Mouse (Mus musculus) liver, postnatal 0 days (tissue): ENCODE results near the gene Zswim3. TPM values are rescaled to one million over a fixed set of nuclear protein-coding genes. Genes with fewer than 3 reads are reported as not detected.
"Not testable (repeated sequence)": the region's sequence is repeated elsewhere in the genome, so short reads cannot be mapped to it uniquely, and the experiment has no call there.

Experiments
- ATAC-seq: fragments of 200-750 bp; cut with Nextera tagmentation; 2 replicates; pipeline ENCODE4 v1.8.0; 2017; ENCODE audit warnings: mild to moderate bottlenecking, moderate library complexity
- DNase-seq: peaks from one replicate; pipeline ENCODE4 v3.0.0-alpha.2; 2016
- H3K27ac ChIP-seq: fragments of 300-500 bp; sonication (generic); 2 replicates; pipeline ENCODE4 v1.5.1; 2014; ENCODE audit warnings: antibody characterized with exemption, moderate library complexity, mild to moderate bottlenecking, low read depth
- H3K27me3 ChIP-seq: fragments of 300-500 bp; sonication (generic); 2 replicates; pipeline ENCODE4 v1.6.1; 2014; ENCODE audit warnings: low read length, control low read depth, mixed read lengths; ENCODE audit not compliant: insufficient read depth
- H3K36me3 ChIP-seq: fragments of 300-500 bp; sonication (generic); replicated peaks from 2 replicates; pipeline ENCODE4 v1.6.1; 2014; ENCODE audit warnings: mild to moderate bottlenecking, control low read depth, low read length, moderate library complexity, mixed read lengths; ENCODE audit not compliant: insufficient read depth
- H3K4me1 ChIP-seq: fragments of 300-500 bp; sonication (generic); 2 replicates; pipeline ENCODE4 v1.6.1; 2014; ENCODE audit warnings: antibody characterized with exemption, mild to moderate bottlenecking, control low read depth; ENCODE audit not compliant: insufficient read depth
- H3K4me2 ChIP-seq: fragments of 300-500 bp; sonication (generic); 2 replicates; pipeline ENCODE4 v1.6.1; 2014; ENCODE audit warnings: low read depth, mild to moderate bottlenecking, low read length, moderate library complexity, mixed read lengths
- H3K4me3 ChIP-seq: fragments of 300-500 bp; sonication (generic); 2 replicates; pipeline ENCODE4 v1.5.1; 2014; ENCODE audit warnings: low read depth, low read length
- H3K9ac ChIP-seq: fragments of 300-500 bp; sonication (generic); replicated peaks from 2 replicates; pipeline ENCODE4 v1.6.1; 2014; ENCODE audit warnings: mild to moderate bottlenecking, moderate library complexity
- H3K9me3 ChIP-seq: fragments of 300-500 bp; sonication (generic); 2 replicates; pipeline ENCODE4 v1.6.1; 2016; ENCODE audit warnings: mild to moderate bottlenecking, control low read depth, low read length, mixed read lengths
- CTCF ChIP-seq: sonication (generic); IDR thresholded peaks from 2 replicates; pipeline ENCODE4 v1.5.1; 2016; ENCODE audit warnings: antibody characterized with exemption, low read depth
- EP300 ChIP-seq: IDR thresholded peaks from 2 replicates; pipeline ENCODE4 v1.6.1; 2016; ENCODE audit warnings: antibody characterized with exemption, low read depth, mild to moderate bottlenecking
- WGBS: fragments of 180-500 bp; shearing (Covaris S2); extraction: QIAGEN DNeasy Blood & Tissue Kit; methylation state at CpG from one replicate; pipeline ENCODE4 v1.1.7; 2014; ENCODE audit not compliant: insufficient replicate concordance; 5-methylcytosine and 5-hydroxymethylcytosine counted together
- polyA plus RNA-seq: library from polyadenylated mRNA; unstranded; fragments of >200 nt; fragmentation: Nextera tagmentation; extraction: Ambion mirVana; gene quantifications from 2 replicates; pipeline ENCODE4 v1.2.1, GENCODE M21; 2015

Zswim3 gene
- polyA plus RNA-seq, 1 experiment from 2014 or later, result 2.2 TPM

DNA sequence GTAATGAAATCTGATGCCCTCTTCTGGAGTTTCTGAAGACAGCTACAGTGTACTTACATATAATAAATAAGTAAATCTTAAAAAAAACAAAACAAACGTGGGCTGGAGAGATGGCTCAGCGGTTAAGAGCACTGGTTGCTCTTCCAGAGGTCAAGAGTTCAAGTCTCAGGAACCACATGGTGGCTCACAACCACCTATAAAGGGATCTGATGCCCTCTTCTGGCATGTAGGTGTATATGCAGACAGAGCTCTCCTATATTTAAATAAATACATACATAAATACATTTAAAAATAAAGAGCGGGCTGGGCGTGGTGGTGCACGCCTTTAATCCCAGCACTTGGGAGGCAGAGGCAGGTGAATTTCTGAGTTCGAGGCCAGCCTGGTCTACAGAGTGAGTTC, 6.3 kb upstream of the Zswim3 start:
- not testable (repeated sequence) for H3K4me2 ChIP-seq, H3K27ac ChIP-seq, DNase-seq, H3K4me3 ChIP-seq, ATAC-seq, H3K9me3 ChIP-seq, H3K27me3 ChIP-seq, H3K9ac ChIP-seq
- TF ChIP-seq CTCF, result peak; percentile 59
- H3K36me3 ChIP-seq, result peaks cover 52% of the 10 kb centered on the region
- peaks cover 13% of the 10 kb centered on the region for H3K4me1 ChIP-seq
- WGBS, result 72% methylated on average over 6 of the region's 6 CpGs

DNA sequence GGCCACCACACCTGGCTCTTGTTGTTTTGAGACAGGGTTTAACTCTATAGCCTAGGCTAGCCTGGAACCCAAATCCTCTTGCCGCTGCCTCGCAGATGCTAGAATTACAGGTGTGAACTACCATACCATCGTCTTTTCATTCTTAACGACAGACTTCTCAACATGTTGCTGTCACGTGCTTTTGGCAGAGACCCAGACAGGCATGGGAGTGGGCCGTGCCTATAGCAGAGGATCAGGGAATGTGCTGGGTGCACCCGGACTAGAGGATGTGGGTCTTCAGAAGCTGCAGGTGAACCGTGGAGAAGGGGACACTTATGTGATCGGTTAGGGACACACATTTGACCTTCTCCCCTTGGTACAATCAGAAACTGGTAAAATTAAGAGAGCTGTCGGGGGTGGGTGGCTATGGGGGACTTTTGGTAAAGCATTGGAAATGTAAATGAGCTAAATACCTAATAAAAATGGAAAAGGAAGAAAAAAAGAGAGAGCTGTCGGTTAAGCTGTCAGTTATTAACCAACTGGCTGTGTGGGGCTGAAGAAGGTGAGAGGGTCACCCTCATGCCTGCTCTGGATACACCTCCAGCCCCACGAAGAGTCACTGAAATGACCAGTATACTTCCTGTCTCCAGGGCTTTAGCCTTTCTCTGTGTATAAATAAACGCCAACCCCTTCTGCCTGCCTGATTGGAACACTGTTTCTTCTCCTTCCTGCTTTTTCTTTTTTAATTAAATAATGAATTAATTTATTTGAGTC, 4.5 kb upstream of the Zswim3 start:
- Histone ChIP-seq H3K27ac (no peak overlapping the region), H3K9me3 (no peaks in the 10 kb centered on the region), H3K4me1 (peaks cover 14% of the 10 kb centered on the region), H3K36me3 (peaks cover 41% of the 10 kb centered on the region), H3K9ac (no peak overlapping the region), H3K4me3 (no peak overlapping the region), H3K27me3 (no peaks in the 10 kb centered on the region), H3K4me2 (no peak overlapping the region)
- WGBS, result 86% methylated on average over 13 of the region's 13 CpGs
- no peak for DNase-seq
- ATAC-seq, result no peak
- TF ChIP-seq EP300, result no peak

DNA sequence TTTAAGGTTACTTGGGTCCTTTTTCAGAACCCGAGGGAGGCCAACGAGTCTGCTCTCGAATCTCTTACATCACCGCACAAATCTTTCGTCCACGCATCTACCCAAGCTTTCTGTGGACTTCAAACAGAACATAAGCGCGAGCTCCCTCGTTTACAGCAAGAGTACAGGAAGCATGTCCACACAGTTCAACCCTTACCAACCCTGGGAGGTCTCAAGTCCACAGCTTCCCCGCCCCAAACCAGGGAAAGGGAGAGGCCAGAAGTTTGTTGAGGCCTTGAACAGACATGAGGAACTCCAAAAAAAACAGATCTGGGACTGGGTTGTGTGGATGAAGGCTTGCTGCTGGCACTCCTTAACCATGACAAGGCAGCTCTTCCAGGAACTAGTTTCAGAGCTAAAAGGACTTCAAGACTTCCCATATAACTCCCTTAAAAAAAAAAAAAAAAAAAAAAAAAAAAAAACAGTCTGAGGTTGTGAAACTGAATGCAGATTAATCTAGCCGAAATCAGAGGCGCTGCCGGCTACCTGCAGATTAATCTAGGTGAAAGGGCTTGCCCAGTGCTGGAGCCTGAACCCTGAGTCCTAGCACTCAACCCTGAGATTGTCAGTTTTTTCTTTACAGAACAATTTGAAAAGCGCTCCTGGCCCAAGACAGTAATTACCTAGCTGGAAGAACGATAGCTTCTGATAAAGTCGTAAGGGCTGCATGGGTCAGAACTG, 1.5 kb upstream of the Zswim3 start:
- Histone ChIP-seq H3K9me3 (no peaks in the 10 kb centered on the region), H3K27ac (peak overlapping the region; percentile 93), H3K4me1 (peaks cover 29% of the 10 kb centered on the region), H3K4me2 (peak overlapping the region; percentile 77), H3K4me3 (peak overlapping the region; percentile 85), H3K9ac (peak overlapping the region; percentile 82), H3K27me3 (no peaks in the 10 kb centered on the region), H3K36me3 (peaks cover 21% of the 10 kb centered on the region)
- DNase-seq, result no peak
- WGBS, result 73% methylated on average over 16 of the region's 16 CpGs
- ATAC-seq, result no peak
- TF ChIP-seq EP300, result no peak
- TF ChIP-seq CTCF, result no peak

DNA sequence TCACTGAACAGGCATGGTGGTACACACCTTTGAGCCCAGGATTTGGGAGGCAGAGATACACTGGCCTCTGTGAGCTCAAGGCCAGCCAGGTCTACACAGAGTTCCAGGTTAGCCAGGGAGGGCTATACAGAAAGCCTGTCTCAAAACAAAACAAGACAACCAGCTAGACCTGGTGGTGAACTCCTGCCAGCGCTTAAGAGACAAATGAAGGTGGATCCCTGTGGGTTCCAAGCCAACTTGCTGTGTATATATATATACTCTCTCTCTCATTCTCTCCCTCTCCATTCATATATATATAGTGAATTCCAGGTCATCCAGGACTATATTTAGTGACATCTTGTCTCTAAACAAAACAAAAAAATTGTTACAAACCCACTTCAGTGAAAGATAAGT, 981 bp upstream of the Zswim3 start:
- Histone ChIP-seq H3K27ac (peak overlapping the region; percentile 93), H3K4me3 (peak overlapping the region; percentile 85), H3K4me1 (peaks cover 29% of the 10 kb centered on the region), H3K36me3 (peaks cover 21% of the 10 kb centered on the region), H3K9ac (peak overlapping the region; percentile 82), H3K27me3 (no peaks in the 10 kb centered on the region), H3K9me3 (no peaks in the 10 kb centered on the region), H3K4me2 (peak overlapping the region; percentile 77)
- 59% methylated on average over 1 of the region's 1 CpGs for WGBS
- TF ChIP-seq CTCF (no peak), EP300 (no peak)
- DNase-seq (no peak), ATAC-seq (no peak)

DNA sequence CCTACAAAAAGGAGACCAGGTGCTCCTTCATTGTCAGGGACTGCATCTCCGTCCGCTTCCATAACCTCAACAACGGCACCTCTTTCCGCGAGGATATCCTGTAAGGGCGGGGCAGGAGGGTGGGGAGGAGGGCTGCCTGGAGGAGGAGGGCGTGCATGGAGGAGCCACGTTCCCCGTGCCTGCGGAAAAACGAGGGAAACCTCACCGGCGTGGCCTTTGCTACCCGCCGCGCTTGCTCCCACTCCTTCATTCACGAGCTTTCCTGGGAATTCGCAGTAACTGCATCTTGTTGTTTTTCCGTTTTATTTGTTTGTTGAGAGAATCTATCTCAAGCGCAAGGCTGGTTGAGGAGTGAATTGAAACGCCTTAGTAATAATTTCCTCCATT, 427 bp downstream of the Zswim3 start:
- Histone ChIP-seq H3K9me3 (no peaks in the 10 kb centered on the region), H3K4me1 (peaks cover 29% of the 10 kb centered on the region), H3K36me3 (peaks cover 14% of the 10 kb centered on the region; the same call in 1 of the 2 replicates), H3K4me3 (peak overlapping the region; percentile 85), H3K9ac (peak overlapping the region; percentile 62), H3K4me2 (peak overlapping the region; percentile 83), H3K27me3 (no peaks in the 10 kb centered on the region), H3K27ac (peak overlapping the region; percentile 93)
- TF ChIP-seq CTCF (no peak), EP300 (no peak)
- DNase-seq (no peak), ATAC-seq (peak; percentile 70)
- 1% methylated on average over 21 of the region's 21 CpGs for WGBS

DNA sequence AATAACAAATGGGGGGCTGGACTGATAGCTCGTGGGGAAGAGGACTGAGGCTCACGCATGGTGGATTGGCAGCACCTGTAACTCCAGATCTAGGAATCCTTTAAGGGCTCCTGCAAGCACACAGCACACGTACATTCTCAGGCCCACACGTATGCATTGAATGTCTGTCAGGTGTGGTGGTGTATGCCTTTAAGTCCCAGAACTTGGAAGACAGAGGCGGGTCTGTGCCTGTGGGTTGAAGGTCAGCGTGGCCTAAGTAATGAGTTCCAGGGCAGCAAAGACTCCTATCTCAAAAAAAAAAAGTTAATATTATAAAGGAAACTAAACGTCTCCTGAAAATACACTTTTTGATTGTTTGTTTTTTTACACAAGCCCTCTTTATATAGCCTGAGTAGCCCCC, 1.7 kb downstream of the Zswim3 start:
- Histone ChIP-seq H3K4me2 (no peak overlapping the region), H3K9me3 (no peaks in the 10 kb centered on the region), H3K27ac (no peak overlapping the region), H3K4me1 (peaks cover 29% of the 10 kb centered on the region), H3K27me3 (no peaks in the 10 kb centered on the region), H3K36me3 (peaks cover 8% of the 10 kb centered on the region; the same call in 1 of the 2 replicates), H3K4me3 (no peak overlapping the region), H3K9ac (no peak overlapping the region)
- TF ChIP-seq CTCF (no peak), EP300 (no peak)
- DNase-seq, result no peak
- no peak for ATAC-seq
- 68% methylated on average over 7 of the region's 7 CpGs for WGBS
